Mouse (Mus musculus) c-Kit-negative CD71-positive TER-119-positive erythroid progenitor cells, embryonic 14.5 days (primary cell): ENCODE results near the gene 5430402E10Rik.
"Not testable (repeated sequence)": the region's sequence is repeated elsewhere in the genome, so short reads cannot be mapped to it uniquely, and the experiment has no call there.

ENCODE experiments used
- DNase-seq: peaks from one replicate; pipeline ENCODE4 v3.0.0-alpha.2; 2013; ENCODE audit warnings: low read depth, low spot score

5430402E10Rik gene

GRCm38 (mm10) chrX:77924962-77925361 is at the start of gene 5430402E10Rik:
5430402E10Rik (minus strand) TSS chrX:77925062.
- not testable (repeated sequence) for DNase-seq

GRCm38 (mm10) chrX:77880033-77880432 is 44.8 kb downstream of the 5430402E10Rik start:
- not testable (repeated sequence) for DNase-seq
